Mouse (Mus musculus): ENCODE data around the gene Pcdh9.

DNA sequence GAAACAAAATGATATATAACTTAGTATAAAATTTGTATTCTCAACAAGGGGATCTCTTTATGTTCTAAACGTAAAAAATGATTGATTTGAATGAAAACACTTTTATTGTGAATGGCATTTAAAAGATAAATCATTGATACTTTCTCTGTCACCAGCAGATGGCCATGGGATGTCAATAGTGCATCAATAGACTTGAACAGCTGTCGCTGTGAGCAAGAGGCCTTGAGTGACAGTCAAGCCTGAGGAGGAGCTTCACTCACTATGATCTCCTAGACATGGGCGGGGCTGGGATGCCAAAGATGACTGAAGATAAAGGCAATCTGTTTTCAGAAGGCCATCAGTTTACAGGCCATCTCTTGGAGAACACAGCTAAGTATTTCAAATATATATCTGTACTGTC is 650.2 kb downstream of the Pcdh9 start:
- TF ChIP-seq CTCF (IDR thresholded peaks at IDR 0.05; ENCODE audit: low read depth, low read length) (no peak), POLR2A (IDR thresholded peaks at IDR 0.05; ENCODE audit: extremely low read depth, insufficient read depth, low read length) (no peak)

Measured in liver, adult 2 months (tissue).